Mouse (Mus musculus): Measurements from ENCODE around the gene Cdk14. TPM values are rescaled to one million over a fixed set of nuclear protein-coding genes. Genes with fewer than 3 reads are reported as not detected.

Gene Cdk14
- 28.9 and 34.3 TPM in 2 replicates for polyA plus RNA-seq (2015; fragmentation: Nextera tagmentation; extraction: Ambion mirVana)

DNA sequence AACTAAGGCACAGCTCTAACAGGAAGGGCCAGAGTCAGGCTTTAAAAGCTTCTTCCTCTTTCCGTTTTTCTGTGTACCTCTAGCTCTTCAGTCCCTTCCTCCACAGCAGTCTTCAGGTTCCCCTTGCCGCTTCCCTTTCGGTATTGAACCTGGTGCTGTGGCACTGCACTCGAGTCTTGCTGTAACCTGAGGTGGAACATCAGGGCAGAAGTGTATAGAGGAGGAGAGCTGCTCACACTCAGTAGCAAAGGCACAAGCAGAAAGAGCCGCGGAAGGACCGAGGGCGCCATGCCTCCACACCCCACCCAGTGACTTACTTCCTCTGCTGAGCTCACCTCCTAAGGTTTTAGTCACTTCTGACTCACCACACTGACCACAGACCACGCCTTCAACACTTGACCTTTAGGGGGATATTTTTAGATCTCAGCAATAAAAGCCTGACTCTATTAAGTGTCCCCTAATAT lies at the start of gene Cdk14:
Cdk14 (minus strand) TSS at position 321 of the 464 bp plus-strand sequence.
- 86% methylated on average over 9 of the region's 9 CpGs for WGBS
- no peak for ATAC-seq
- Histone ChIP-seq H3K36me3 (no peaks in the 10 kb centered on the region), H3K27me3 (no peaks in the 10 kb centered on the region), H3K9ac (replicated peaks) (no peak within 1 kb of the TSS), H3K27ac (no peak within 1 kb of the TSS), H3K4me1 (replicated peaks) (no peaks in the 10 kb centered on the region), H3K4me3 (replicated peaks) (no peak within 1 kb of the TSS), H3K4me2 (replicated peaks) (no peak within 1 kb of the TSS), H3K9me3 (no peaks in the 10 kb centered on the region)

DNA sequence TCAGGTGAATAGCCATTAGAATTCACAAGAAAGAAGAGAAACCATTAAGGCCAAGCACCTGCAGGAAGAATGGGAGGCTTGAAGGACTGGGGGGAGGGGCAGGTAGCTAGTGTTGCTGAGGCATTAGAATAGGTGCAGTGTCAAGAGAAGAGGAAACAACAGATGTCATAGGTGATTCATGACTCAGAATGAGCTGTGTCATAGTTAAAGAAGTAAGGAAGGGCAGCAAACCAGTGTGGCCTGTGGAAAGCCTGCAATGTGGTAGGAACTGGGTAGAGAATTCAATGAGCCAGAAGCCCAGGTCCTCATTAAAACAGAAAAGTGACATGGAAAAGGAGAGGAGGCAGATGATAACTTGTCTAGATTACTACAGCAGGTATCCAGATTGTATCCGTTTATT lies 45.1 kb upstream of the Cdk14 start:
- no peaks in the 10 kb centered on the region for H3K9me3 ChIP-seq
- H3K4me2 ChIP-seq (replicated peaks) = no peak overlapping the region
- no peak overlapping the region for H3K27ac ChIP-seq
- no peak overlapping the region for H3K9ac ChIP-seq (replicated peaks)
- no peaks in the 10 kb centered on the region for H3K4me1 ChIP-seq (replicated peaks)
- 79% methylated on average over 1 of the region's 1 CpGs for WGBS
- no peak for ATAC-seq
- H3K36me3 ChIP-seq = no peaks in the 10 kb centered on the region
- no peaks in the 10 kb centered on the region for H3K27me3 ChIP-seq
- no peak overlapping the region for H3K4me3 ChIP-seq (replicated peaks)

DNA sequence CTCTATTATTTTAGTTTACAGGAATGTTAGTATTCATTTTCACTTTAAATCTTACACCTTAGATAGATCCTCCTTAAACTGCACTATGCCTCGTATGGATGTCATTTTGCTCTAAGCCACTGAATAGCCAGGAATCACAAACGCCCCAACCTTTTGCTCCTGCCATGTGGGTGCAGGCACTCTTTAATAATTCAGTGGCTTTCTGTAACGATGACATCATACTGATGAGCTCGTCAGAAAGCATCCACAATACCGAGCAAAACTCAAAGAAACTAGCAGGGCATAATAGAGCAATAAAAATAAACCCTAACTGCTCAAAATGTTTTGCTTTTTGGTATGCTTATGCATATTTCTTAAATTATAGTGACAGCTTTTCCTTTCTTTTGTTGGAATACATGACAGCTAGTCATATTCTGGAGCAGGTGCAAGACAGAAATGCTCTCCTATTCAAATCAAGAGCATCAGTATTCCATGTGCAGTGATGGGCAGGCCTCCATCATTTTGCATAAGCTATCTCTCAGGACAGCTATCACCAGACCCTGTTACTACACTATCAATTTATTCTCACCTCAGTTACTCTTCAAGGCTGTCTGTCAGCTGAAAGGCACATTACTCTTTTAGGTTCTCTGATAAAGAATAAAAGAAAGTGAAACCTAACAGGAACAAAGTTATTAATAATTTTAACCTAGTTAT lies 11.8 kb upstream of the Cdk14 start:
- Histone ChIP-seq H3K4me2 (replicated peaks) (no peak overlapping the region), H3K9me3 (no peaks in the 10 kb centered on the region), H3K27me3 (no peaks in the 10 kb centered on the region), H3K36me3 (no peaks in the 10 kb centered on the region), H3K27ac (0 out of 2 replicates have a peak overlapping the region, but pooled peaks have one; percentile 39), H3K4me3 (replicated peaks) (no peak overlapping the region), H3K9ac (replicated peaks) (no peak overlapping the region), H3K4me1 (replicated peaks) (peaks cover 11% of the 10 kb centered on the region)
- WGBS = 33% methylated on average over 5 of the region's 5 CpGs
- peak; percentile 93 for ATAC-seq

DNA sequence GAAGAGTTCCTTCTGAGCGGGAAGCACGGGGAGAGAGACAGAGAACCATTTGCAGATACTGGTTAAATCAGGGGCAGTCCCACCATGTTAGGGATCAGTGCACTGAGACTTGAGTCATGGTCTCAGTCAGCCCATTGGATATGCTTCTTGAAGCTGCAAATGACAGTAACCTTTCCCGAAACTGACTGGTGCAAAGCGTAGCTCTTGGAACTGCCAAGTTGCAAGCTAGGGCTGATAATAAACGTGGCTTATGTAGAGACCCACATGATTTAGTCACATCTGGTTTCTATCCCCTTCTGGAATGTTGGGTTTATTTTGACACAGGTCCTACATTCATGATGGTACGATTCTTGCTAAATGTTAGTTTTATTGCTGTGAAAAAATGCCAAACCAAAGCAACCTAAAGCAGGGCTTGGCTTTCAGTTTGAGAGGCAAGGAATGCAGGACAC lies 3.6 kb upstream of the Cdk14 start:
- H3K36me3 ChIP-seq = no peaks in the 10 kb centered on the region
- H3K9ac ChIP-seq (replicated peaks) = no peak overlapping the region
- no peaks in the 10 kb centered on the region for H3K4me1 ChIP-seq (replicated peaks)
- no peaks in the 10 kb centered on the region for H3K9me3 ChIP-seq
- no peak for ATAC-seq
- no peaks in the 10 kb centered on the region for H3K27me3 ChIP-seq
- H3K4me2 ChIP-seq (replicated peaks) = no peak overlapping the region
- H3K4me3 ChIP-seq (replicated peaks) = no peak overlapping the region
- WGBS = 85% methylated on average over 6 of the region's 6 CpGs
- no peak overlapping the region for H3K27ac ChIP-seq

DNA sequence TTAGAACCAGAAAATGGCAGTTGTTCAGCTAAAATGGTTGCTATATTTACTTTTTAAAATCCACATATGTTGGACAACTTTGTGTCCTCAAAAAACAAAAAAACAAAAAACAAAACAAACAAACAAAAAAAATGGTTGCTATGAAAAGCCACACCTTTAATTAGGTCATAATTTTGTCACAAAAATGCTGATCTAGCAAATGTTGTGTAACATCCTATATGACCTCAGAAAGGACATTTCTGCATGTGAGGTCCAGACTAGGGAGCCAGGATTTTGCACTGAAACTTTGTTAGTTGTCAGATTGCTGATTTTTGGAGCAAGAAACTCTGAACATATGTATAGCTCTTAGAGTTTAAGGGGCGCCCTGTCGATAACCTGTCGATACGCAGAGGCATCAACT lies 3.0 kb upstream of the Cdk14 start:
- Histone ChIP-seq H3K4me3 (replicated peaks) (no peak overlapping the region), H3K4me1 (replicated peaks) (no peaks in the 10 kb centered on the region), H3K9ac (replicated peaks) (no peak overlapping the region), H3K27me3 (no peaks in the 10 kb centered on the region), H3K4me2 (replicated peaks) (no peak overlapping the region), H3K36me3 (no peaks in the 10 kb centered on the region), H3K27ac (no peak overlapping the region), H3K9me3 (no peaks in the 10 kb centered on the region)
- 98% methylated on average over 4 of the region's 4 CpGs for WGBS
- ATAC-seq = no peak

DNA sequence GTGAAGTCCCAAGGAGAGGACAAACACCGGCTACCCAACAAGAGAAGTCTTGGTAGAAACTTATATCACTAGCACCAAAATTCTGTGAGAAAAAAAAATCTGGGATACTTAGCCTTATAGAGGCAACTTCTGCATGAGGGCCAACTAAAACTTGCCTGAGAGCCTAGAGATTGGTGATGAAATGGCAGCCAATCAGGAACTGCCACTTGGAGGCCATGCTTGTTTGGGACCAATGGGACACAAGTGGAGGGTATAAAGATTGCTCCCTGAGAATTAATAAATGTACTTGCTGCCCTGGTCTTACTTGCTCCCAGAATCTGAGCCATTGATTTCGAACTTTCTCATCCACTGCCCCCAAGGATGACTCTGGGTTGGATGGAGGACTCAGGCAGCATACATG lies 1.3 kb upstream of the Cdk14 start:
- Histone ChIP-seq H3K4me3 (replicated peaks) (no peak overlapping the region), H3K27me3 (no peaks in the 10 kb centered on the region), H3K27ac (no peak overlapping the region), H3K4me2 (replicated peaks) (no peak overlapping the region), H3K9me3 (no peaks in the 10 kb centered on the region), H3K4me1 (replicated peaks) (no peaks in the 10 kb centered on the region), H3K36me3 (no peaks in the 10 kb centered on the region), H3K9ac (replicated peaks) (no peak overlapping the region)
- ATAC-seq = no peak
- WGBS = 86% methylated on average over 2 of the region's 2 CpGs

DNA sequence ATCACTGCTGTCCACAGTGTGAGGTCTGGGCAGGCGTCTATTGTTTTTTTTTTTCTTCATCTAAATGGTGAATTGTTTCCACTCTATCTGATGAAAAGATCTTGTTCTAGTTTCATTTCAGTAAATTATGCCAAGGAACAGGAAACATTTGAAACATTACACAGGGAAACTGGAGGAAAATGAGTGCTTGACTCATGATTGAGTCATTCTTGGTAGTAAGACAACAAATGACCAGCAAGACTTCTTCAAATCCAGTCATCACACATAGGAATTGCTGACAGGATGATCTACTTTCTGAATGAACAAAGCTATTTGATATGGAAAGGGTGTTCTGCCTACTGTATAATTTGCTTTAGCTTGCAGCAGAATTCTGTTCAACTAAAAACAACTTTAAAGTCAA lies 859 bp downstream of the Cdk14 start:
- no peak for ATAC-seq
- WGBS = 90% methylated on average over 1 of the region's 1 CpGs
- H3K9me3 ChIP-seq = no peaks in the 10 kb centered on the region
- no peaks in the 10 kb centered on the region for H3K27me3 ChIP-seq
- no peaks in the 10 kb centered on the region for H3K4me1 ChIP-seq (replicated peaks)
- no peak overlapping the region for H3K4me3 ChIP-seq (replicated peaks)
- no peak overlapping the region for H3K27ac ChIP-seq
- no peak overlapping the region for H3K9ac ChIP-seq (replicated peaks)
- H3K36me3 ChIP-seq = no peaks in the 10 kb centered on the region
- no peak overlapping the region for H3K4me2 ChIP-seq (replicated peaks)

DNA sequence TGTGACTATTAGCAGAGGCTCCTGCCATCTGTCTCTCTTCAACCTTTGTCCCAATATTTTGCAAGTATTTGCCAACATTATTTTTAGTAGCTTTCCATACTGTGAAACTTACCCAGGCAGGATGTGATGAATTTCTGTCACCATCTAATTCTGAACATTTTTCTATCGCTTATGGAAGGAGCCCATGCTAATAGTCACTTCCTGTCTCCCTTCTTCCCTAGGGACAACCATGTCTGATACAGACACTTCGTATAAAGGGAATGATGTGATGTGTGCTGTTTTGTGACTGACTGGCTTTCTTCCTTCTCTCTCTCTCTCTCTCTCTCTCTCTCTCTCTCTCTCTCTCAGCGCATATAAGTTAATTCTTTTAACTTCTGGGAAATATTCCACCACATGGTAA lies 5.3 kb downstream of the Cdk14 start:
- Histone ChIP-seq H3K4me3 (replicated peaks) (no peak overlapping the region), H3K9me3 (no peaks in the 10 kb centered on the region), H3K4me1 (replicated peaks) (no peaks in the 10 kb centered on the region), H3K27ac (no peak overlapping the region), H3K27me3 (no peaks in the 10 kb centered on the region), H3K9ac (replicated peaks) (no peak overlapping the region), H3K36me3 (no peaks in the 10 kb centered on the region), H3K4me2 (replicated peaks) (no peak overlapping the region)
- 88% methylated on average over 3 of the region's 3 CpGs for WGBS
- no peak for ATAC-seq

DNA sequence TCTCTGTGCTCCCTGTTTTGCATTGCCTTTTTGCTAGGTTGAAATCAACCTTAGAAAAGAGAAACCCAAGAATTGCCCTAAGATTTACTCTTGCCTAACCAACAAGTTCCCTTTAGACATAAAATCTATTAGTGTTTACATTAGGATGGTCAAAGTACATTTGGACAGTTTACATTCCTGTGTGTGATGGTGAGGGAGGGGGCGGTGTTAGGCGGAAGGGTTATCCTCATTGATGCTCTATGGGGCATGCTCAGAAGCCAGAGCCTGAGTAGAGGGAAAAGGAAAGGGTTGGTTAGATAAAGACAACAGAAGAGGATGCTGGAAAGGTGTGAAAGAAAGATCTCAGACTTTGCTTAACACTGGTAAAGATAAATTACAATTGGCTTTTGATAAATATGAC lies 8.2 kb downstream of the Cdk14 start:
- H3K27ac ChIP-seq = no peak overlapping the region
- no peaks in the 10 kb centered on the region for H3K27me3 ChIP-seq
- no peak for ATAC-seq
- H3K4me2 ChIP-seq (replicated peaks) = no peak overlapping the region
- H3K4me1 ChIP-seq (replicated peaks) = no peaks in the 10 kb centered on the region
- H3K9me3 ChIP-seq = no peaks in the 10 kb centered on the region
- 99% methylated on average over 2 of the region's 2 CpGs for WGBS
- H3K9ac ChIP-seq (replicated peaks) = no peak overlapping the region
- H3K36me3 ChIP-seq = no peaks in the 10 kb centered on the region
- H3K4me3 ChIP-seq (replicated peaks) = no peak overlapping the region

DNA sequence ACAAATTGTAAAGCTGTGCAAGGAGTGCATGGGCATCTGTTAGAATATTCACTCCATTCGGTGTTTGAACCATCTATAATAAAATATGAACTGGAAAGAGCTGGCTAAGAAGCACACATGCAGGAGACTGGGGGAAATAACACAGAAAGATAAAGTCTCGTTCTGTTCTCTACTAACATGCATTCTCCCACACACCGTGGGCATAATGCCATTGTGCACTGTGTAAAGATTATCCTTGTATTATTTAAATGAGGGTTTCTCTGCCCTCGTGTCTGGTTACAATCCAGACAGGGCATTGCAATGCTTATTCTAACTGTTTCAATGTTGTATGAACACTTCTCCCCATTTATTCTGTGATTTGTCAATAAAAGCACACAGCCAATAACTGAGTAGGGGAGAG lies 18.1 kb downstream of the Cdk14 start:
- H3K4me3 ChIP-seq (replicated peaks) = no peak overlapping the region

DNA sequence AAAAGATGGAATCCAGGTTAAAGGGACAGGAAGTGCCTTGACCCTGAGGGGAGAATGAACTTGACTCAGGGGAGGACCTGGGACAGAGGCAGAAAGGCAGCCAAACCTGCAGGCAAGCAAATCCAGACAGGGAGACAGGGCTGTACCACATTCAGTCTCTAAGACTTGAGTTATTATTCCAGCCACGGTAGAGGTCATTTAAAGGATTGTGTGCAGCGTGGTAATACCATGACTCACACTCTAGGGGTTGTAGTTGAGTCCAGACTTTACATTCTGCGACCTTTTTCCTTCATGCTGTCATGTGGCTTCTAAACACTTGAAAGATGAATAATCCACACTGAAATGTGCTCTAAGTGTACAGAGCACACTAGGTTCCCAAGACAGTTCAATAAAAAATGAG lies 27.3 kb downstream of the Cdk14 start:
- H3K27me3 ChIP-seq = no peaks in the 10 kb centered on the region
- H3K9ac ChIP-seq (replicated peaks) = no peak overlapping the region
- WGBS = 48% methylated on average over 3 of the region's 3 CpGs
- H3K36me3 ChIP-seq = no peaks in the 10 kb centered on the region
- H3K9me3 ChIP-seq = no peaks in the 10 kb centered on the region
- H3K4me1 ChIP-seq (replicated peaks) = no peaks in the 10 kb centered on the region
- no peak for ATAC-seq
- H3K27ac ChIP-seq = no peak overlapping the region
- no peak overlapping the region for H3K4me2 ChIP-seq (replicated peaks)
- no peak overlapping the region for H3K4me3 ChIP-seq (replicated peaks)

More for the DNA sequence above, 18.1 kb downstream of the Cdk14 start:
- Histone ChIP-seq H3K9me3 (no peaks in the 10 kb centered on the region), H3K4me1 (replicated peaks) (no peaks in the 10 kb centered on the region; the same call in 1 of the 2 replicates), H3K36me3 (no peaks in the 10 kb centered on the region), H3K27ac (no peak overlapping the region), H3K27me3 (no peaks in the 10 kb centered on the region), H3K9ac (replicated peaks) (no peak overlapping the region), H3K4me2 (replicated peaks) (no peak overlapping the region)
- 34% methylated on average over 4 of the region's 4 CpGs for WGBS
- ATAC-seq = no peak

DNA sequence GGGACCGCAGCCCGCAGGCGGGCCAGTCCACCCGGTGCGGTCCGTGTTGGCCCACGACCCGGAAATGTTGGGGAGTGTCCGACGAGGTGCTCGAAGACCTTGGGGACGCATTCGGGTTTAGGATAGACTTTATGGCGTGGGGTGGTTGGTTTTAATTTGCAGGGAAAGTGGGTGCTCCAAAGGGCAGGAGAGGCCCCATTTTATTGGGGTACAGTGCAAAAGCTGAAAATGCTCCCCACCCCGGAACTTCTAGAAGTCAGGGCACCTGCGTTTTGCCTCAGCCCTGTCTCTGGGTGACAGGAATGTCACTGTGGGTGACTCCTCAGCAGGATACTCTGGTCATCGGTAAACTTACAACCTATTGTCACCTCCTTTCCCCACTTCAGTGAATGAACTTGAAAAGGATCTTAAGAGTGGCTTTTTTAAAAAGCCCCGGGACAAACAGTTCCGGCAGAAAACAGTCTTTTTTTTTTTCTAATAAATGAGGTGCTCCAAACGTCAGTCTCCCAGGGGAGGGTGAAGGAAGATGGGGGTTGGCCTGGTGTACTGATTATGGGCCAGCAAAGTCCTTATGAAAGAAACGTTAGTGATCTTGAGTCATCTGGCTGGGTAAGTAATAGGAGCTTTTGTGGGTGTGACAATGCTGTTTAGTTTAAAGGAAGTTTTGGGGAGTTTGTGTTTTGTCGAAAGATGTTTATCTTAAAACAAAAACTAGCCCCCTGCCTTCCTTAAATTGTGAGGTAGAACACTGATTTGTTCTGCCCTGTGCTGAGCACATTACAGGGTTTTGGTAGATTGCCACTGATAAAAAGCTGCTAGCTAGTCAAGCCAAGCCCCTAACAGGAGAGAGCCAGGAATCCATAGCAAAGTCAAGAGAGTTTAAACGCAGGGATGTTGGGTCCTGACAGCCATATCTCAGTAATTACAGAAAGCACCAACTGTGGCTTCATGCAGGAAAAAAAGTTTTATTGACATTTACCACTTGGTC lies 39.1 kb downstream of the Cdk14 start:
- 5% methylated on average over 23 of the region's 23 CpGs for WGBS
- H3K4me2 ChIP-seq (replicated peaks) = peak overlapping the region; percentile 77
- H3K9ac ChIP-seq (replicated peaks) = peak overlapping the region; percentile 93
- H3K9me3 ChIP-seq = no peaks in the 10 kb centered on the region
- no peaks in the 10 kb centered on the region for H3K36me3 ChIP-seq
- ATAC-seq = no peak; the same call in 1 of the 2 replicates
- peak overlapping the region; percentile 95 for H3K27ac ChIP-seq
- H3K4me3 ChIP-seq (replicated peaks) = peak overlapping the region; percentile 83
- H3K27me3 ChIP-seq = no peaks in the 10 kb centered on the region
- H3K4me1 ChIP-seq (replicated peaks) = peaks cover 26% of the 10 kb centered on the region
